Comparison of ENCODE assay signal across 10 mouse cellular contexts in the genomic region with DNA sequence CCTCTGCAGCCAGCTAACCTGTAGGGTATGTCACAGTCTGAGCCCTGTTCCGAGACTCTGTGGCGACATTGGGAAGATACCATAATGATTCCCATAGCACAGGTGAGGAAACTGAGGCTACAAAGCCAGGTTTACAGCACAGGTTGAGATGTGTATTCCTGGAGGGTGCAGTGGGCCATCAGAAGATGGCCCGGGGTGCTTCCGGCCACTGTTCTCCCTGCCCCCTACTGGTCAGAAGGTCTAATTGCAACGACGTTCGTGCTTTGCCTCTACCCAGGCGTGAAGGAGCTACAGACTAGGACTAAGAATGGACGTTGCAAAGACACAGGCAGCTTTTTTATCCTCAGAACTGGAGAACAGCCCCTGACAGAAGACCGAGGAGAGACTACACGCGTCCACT. TPM values are rescaled to one million over a fixed set of nuclear protein-coding genes. Genes with fewer than 3 reads are reported as not detected.
DNase-seq lines count a peak whose midpoint lies in the region; ATAC-seq lines count a peak whose summit lies in the region.
"Had no signal": no experiment of that assay in that cellular context is flagged by ENCODE, and none has a peak within 500 bp of the region (broad histone marks: within the 10 kb centered on the region; RNA-seq: fewer than 3 reads in every experiment).

No protein-coding gene starts in this region.

- no peaks in the 10 kb centered on the region for H3K27me3 ChIP-seq in forebrain, embryonic 11.5 days (ENCODE audit: control insufficient read depth, insufficient read depth, low read length)
- no peaks in the 10 kb centered on the region for H3K27me3 ChIP-seq in forebrain, embryonic 14.5 days (replicated peaks; ENCODE audit: control insufficient read depth, insufficient read depth, low read length)
- no peaks in the 10 kb centered on the region for H3K27me3 ChIP-seq in midbrain, embryonic 14.5 days (ENCODE audit: control insufficient read depth, insufficient read depth, low read length)
- no peaks in the 10 kb centered on the region for H3K27me3 ChIP-seq in midbrain, embryonic 13.5 days

- H3K36me3 ChIP-seq in forebrain, embryonic 11.5 days (ENCODE audit: control insufficient read depth, insufficient read depth, low read length) = no peaks in the 10 kb centered on the region
- H3K36me3 ChIP-seq in forebrain, embryonic 14.5 days (ENCODE audit: control insufficient read depth, insufficient read depth, low read length) = no peaks in the 10 kb centered on the region
- H3K36me3 ChIP-seq in midbrain, embryonic 14.5 days (ENCODE audit: control insufficient read depth, insufficient read depth, low read length) = no peaks in the 10 kb centered on the region
- no peaks in the 10 kb centered on the region for H3K36me3 ChIP-seq in midbrain, embryonic 13.5 days
- H3K36me3 ChIP-seq: heart, embryonic 13.5 days had no signal

- 40% methylated on average over 12 of the region's 12 CpGs for WGBS in forebrain, embryonic 11.5 days
- 32% methylated on average over 12 of the region's 12 CpGs for WGBS in forebrain, embryonic 14.5 days
- 37% methylated on average over 12 of the region's 12 CpGs for WGBS in midbrain, embryonic 14.5 days
- WGBS in midbrain, embryonic 13.5 days = 34% methylated on average over 12 of the region's 12 CpGs

- H3K9me3 ChIP-seq in forebrain, embryonic 11.5 days (ENCODE audit: control insufficient read depth, low read length) = no peaks in the 10 kb centered on the region
- H3K9me3 ChIP-seq in forebrain, embryonic 14.5 days (replicated peaks; ENCODE audit: control insufficient read depth, low read length) = no peaks in the 10 kb centered on the region
- no peaks in the 10 kb centered on the region for H3K9me3 ChIP-seq in midbrain, embryonic 14.5 days (ENCODE audit: control insufficient read depth, low read length)
- H3K9me3 ChIP-seq in midbrain, embryonic 13.5 days = no peaks in the 10 kb centered on the region
- H3K9me3 ChIP-seq: heart, embryonic 13.5 days had no signal

- H3K4me1 ChIP-seq in forebrain, embryonic 11.5 days (replicated peaks; ENCODE audit: control insufficient read depth, insufficient read depth, low read length) = peaks cover 3% of the 10 kb centered on the region; the same call in 1 of the 2 replicates
- peaks cover 16% of the 10 kb centered on the region for H3K4me1 ChIP-seq in forebrain, embryonic 14.5 days (ENCODE audit: control insufficient read depth, insufficient read depth, low read length)
- H3K4me1 ChIP-seq in midbrain, embryonic 14.5 days (ENCODE audit: control insufficient read depth, insufficient read depth, low read length) = peaks cover 5% of the 10 kb centered on the region
- H3K4me1 ChIP-seq in midbrain, embryonic 13.5 days (replicated peaks) = peaks cover 14% of the 10 kb centered on the region
- H3K4me1 ChIP-seq: heart, embryonic 13.5 days had no signal

- H3K9ac ChIP-seq in forebrain, embryonic 11.5 days (ENCODE audit: low read length) = no peak overlapping the region
- no peak overlapping the region for H3K9ac ChIP-seq in forebrain, embryonic 14.5 days (ENCODE audit: low read length)
- no peak overlapping the region for H3K9ac ChIP-seq in midbrain, embryonic 14.5 days (replicated peaks; ENCODE audit: low read length)
- no peak overlapping the region for H3K9ac ChIP-seq in midbrain, embryonic 13.5 days (replicated peaks)
- H3K9ac ChIP-seq: heart, embryonic 13.5 days had no signal

- no peak overlapping the region for H3K4me2 ChIP-seq in forebrain, embryonic 11.5 days (ENCODE audit: low read depth, low read length, severe bottlenecking)
- H3K4me2 ChIP-seq in forebrain, embryonic 14.5 days (ENCODE audit: low read length) = no peak overlapping the region
- H3K4me2 ChIP-seq in midbrain, embryonic 14.5 days (ENCODE audit: low read length) = no peak overlapping the region
- H3K4me2 ChIP-seq in midbrain, embryonic 13.5 days (replicated peaks) = no peak overlapping the region
- H3K4me2 ChIP-seq: heart, embryonic 13.5 days had no signal

- no peak for ATAC-seq in forebrain, embryonic 11.5 days (replicated peaks; ENCODE audit: low FRiP score)
- ATAC-seq in forebrain, embryonic 14.5 days = no peak
- ATAC-seq in midbrain, embryonic 14.5 days (ENCODE audit: low FRiP score, low TSS enrichment) = no peak
- no peak for ATAC-seq in midbrain, embryonic 13.5 days

- no peak overlapping the region for H3K4me3 ChIP-seq in forebrain, embryonic 11.5 days (ENCODE audit: low read depth, low read length)
- H3K4me3 ChIP-seq in forebrain, embryonic 14.5 days (ENCODE audit: low read depth, low read length) = no peak overlapping the region
- H3K4me3 ChIP-seq in midbrain, embryonic 14.5 days (replicated peaks; ENCODE audit: low read depth, low read length) = no peak overlapping the region
- H3K4me3 ChIP-seq in midbrain, embryonic 13.5 days (replicated peaks) = no peak overlapping the region
- H3K4me3 ChIP-seq: heart, embryonic 13.5 days had no signal

- no peak overlapping the region for H3K27ac ChIP-seq in forebrain, embryonic 11.5 days (ENCODE audit: low read depth, low read length)
- H3K27ac ChIP-seq in forebrain, embryonic 14.5 days (ENCODE audit: low read depth, low read length) = no peak overlapping the region
- H3K27ac ChIP-seq in midbrain, embryonic 14.5 days (replicated peaks; ENCODE audit: low read depth, low read length) = no peak overlapping the region
- no peak overlapping the region for H3K27ac ChIP-seq in midbrain, embryonic 13.5 days
- H3K27ac ChIP-seq: heart, embryonic 13.5 days had no signal

- DNase-seq in forebrain, embryonic 11.5 days (ENCODE audit: low spot score) = peak; percentile 63
- DNase-seq in forebrain, embryonic 14.5 days (ENCODE audit: low spot score) = no peak
- DNase-seq in midbrain, embryonic 14.5 days = peak; percentile 40
- DNase-seq in embryo, embryonic 10.5 days (ENCODE audit: low spot score) = peak; percentile 46
- peak; percentile 18 for DNase-seq in thymus, postnatal 0 days (ENCODE audit: low spot score)
- DNase-seq in ovary, postnatal 36 days (ENCODE audit: low spot score) = no peak
- DNase-seq in lung, postnatal 25 days (ENCODE audit: low spot score) = no peak
- DNase-seq: right cerebral cortex, adult 18-20 months had no signal

RNA-seq across cellular contexts. Expression of a gene that starts 10.3 kb away (rescaled TPM):
- 2.1 and 2.2 TPM in 2 replicates for polyA plus RNA-seq in forebrain, embryonic 11.5 days (2014; fragmentation: Nextera tagmentation; extraction: Ambion mirVana)
- polyA plus RNA-seq in forebrain, embryonic 14.5 days (2014; fragmentation: Nextera tagmentation; extraction: Ambion mirVana) = 10.9 and 17.0 TPM in 2 replicates
- polyA plus RNA-seq in midbrain, embryonic 14.5 days (2014; fragmentation: Nextera tagmentation; extraction: Ambion mirVana) = 15.6 and 15.8 TPM in 2 replicates
- 8.4 and 9.1 TPM in 2 replicates for polyA plus RNA-seq in midbrain, embryonic 13.5 days (2015; fragmentation: Nextera tagmentation; extraction: Ambion mirVana)
- 0.04 and 0.07 TPM in 2 replicates for polyA plus RNA-seq in thymus, postnatal 0 days (2015; fragmentation: Nextera tagmentation; extraction: Ambion mirVana)
- polyA plus RNA-seq: heart, embryonic 13.5 days had no signal

Comparison
In these comparisons a context has a peak if more than half of its experiments do, and no peak if none do; other contexts are left out.
1. DNase-seq: peak in forebrain, embryonic 11.5 days (single experiment), midbrain, embryonic 14.5 days (single experiment), embryo, embryonic 10.5 days (single experiment) and thymus, postnatal 0 days (single experiment); none in forebrain, embryonic 14.5 days (single experiment), ovary, postnatal 36 days (single experiment) and lung, postnatal 25 days (single experiment).